Mouse (Mus musculus) myocyte (in vitro differentiated cells): ENCODE results near the gene Dnah14.

Experiments used
- E2F4 ChIP-seq: IDR thresholded peaks from one replicate; pipeline ENCODE4 v1.6.1; 2011; ENCODE audit warnings: mild to moderate bottlenecking, control low read depth, moderate library complexity; ENCODE audit not compliant: insufficient read depth
- MAX ChIP-seq: IDR thresholded peaks from one replicate; pipeline ENCODE4 v1.6.1; 2011; ENCODE audit warnings: low read depth, mild to moderate bottlenecking, control low read depth
- MYOD1 ChIP-seq, 3 experiments: IDR thresholded peaks; one replicate each; pipeline ENCODE4 v1.6.1; 2011; ENCODE audit warnings: control low read depth in 2 of 3, low read depth in 2 of 3, mild to moderate bottlenecking in 2 of 3, moderate library complexity in 1 of 3; ENCODE audit not compliant: insufficient read length in 2 of 3, control insufficient read depth in 1 of 3
- POLR2A ChIP-seq: IDR thresholded peaks from one replicate; pipeline ENCODE4 v1.6.1; 2011; ENCODE audit warnings: low read depth, mild to moderate bottlenecking, control low read depth, moderate library complexity; ENCODE audit not compliant: insufficient read length
- REST ChIP-seq: IDR thresholded peaks from one replicate; pipeline ENCODE4 v1.6.1; 2011; ENCODE audit warnings: mild to moderate bottlenecking, control low read depth, moderate library complexity; ENCODE audit not compliant: insufficient read depth, insufficient read length
- TCF12 ChIP-seq: IDR thresholded peaks from one replicate; pipeline ENCODE4 v1.6.1; 2011; ENCODE audit warnings: mild to moderate bottlenecking, control low read depth; ENCODE audit not compliant: poor library complexity, insufficient read depth, severe bottlenecking
- USF1 ChIP-seq: IDR thresholded peaks from one replicate; pipeline ENCODE4 v1.6.1; 2011; ENCODE audit warnings: low read depth, mild to moderate bottlenecking, control low read depth, moderate library complexity

GRCm38 (mm10) chr1:181844874-181845547, 268.7 kb downstream of the Dnah14 start:
- TF ChIP-seq POLR2A (no peak), E2F4 (no peak), MYOD1 (IDR thresholded peaks at IDR 0.05; ENCODE audit: control insufficient read depth in 1 of 3, insufficient read length in 2 of 3, low read depth in 2 of 3) (no peak), TCF12 (no peak), REST (no peak), MAX (no peak), USF1 (no peak)
